25 mouse cellular contexts compared by ENCODE assay signal in the genomic region with DNA sequence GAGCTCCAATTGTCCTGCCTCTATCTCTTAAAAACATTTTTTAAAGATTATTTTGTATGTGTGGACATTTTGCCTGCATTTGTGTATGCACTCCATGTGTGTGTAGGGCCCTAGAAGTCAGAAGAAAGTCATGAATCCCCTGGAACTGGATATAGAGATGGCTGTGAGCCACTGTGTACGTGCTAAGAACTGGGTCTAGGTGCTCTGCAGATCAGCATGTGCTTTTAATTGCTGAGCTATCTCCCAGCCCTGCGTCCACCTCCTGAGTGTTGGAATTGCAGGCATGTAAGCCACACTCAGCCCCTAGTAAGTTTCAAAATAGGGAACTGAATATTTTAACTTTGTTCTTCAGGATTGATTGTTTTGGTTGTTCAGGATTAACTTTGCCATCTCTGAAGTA.
"Had no signal": no experiment of that assay in that cellular context is flagged by ENCODE, and none has a peak within 500 bp of the region (broad histone marks: within the 10 kb centered on the region; RNA-seq: fewer than 3 reads in every experiment).

No protein-coding gene starts in this region.

- H3K9ac ChIP-seq: hindbrain, embryonic 12.5 days; hindbrain, embryonic 14.5 days; intestine, embryonic 15.5 days; limb, embryonic 12.5 days; liver, embryonic 13.5 days; liver, embryonic 15.5 days; liver, postnatal 0 days had no signal

- H3K27me3 ChIP-seq: hindbrain, embryonic 12.5 days; intestine, embryonic 15.5 days; limb, embryonic 12.5 days; liver, embryonic 13.5 days; liver, embryonic 15.5 days had no signal

- H3K9me3 ChIP-seq: hindbrain, embryonic 10.5 days; hindbrain, embryonic 12.5 days; intestine, embryonic 15.5 days; limb, embryonic 10.5 days; limb, embryonic 12.5 days; liver, embryonic 13.5 days; liver, embryonic 15.5 days had no signal

- H3K4me2 ChIP-seq: heart, embryonic 11.5 days; hindbrain, embryonic 12.5 days; hindbrain, embryonic 14.5 days; intestine, embryonic 15.5 days; limb, embryonic 12.5 days; liver, embryonic 11.5 days; liver, embryonic 13.5 days; liver, embryonic 15.5 days had no signal

- ATAC-seq: hindbrain, embryonic 16.5 days; inflammation-experienced regulatory T-cells, adult 6 months; intestine, embryonic 15.5 days; intestine, postnatal 0 days; liver, postnatal 0 days had no signal

- H3K36me3 ChIP-seq: intestine, embryonic 15.5 days had no signal

- H3K4me1 ChIP-seq: hindbrain, embryonic 10.5 days; hindbrain, embryonic 12.5 days; intestine, embryonic 15.5 days; limb, embryonic 10.5 days; limb, embryonic 12.5 days; liver, embryonic 13.5 days; liver, embryonic 15.5 days had no signal

- H3K27ac ChIP-seq: gastrocnemius, adult 2 months; hindbrain, embryonic 10.5 days; hindbrain, embryonic 12.5 days; hindbrain, embryonic 14.5 days; intestine, embryonic 15.5 days; left cerebral cortex, adult 2 months; limb, embryonic 10.5 days; limb, embryonic 12.5 days; liver, embryonic 13.5 days; liver, embryonic 15.5 days had no signal

- DNase-seq: gastrocnemius, adult 2 months; gastrocnemius, postnatal 10 days; gastrocnemius, postnatal 25 days; kidney, adult 18-20 months; kidney, adult 8-10 months; kidney, postnatal 10 days; kidney, postnatal 25 days; kidney, postnatal 4 days; layer of hippocampus, adult 9-11 months; liver; liver, embryonic 13.5 days; liver, postnatal 0 days had no signal

- H3K4me3 ChIP-seq: gastrocnemius, adult 2 months; hindbrain, embryonic 10.5 days; hindbrain, embryonic 12.5 days; intestine, embryonic 15.5 days; left cerebral cortex, adult 2 months; limb, embryonic 10.5 days; limb, embryonic 12.5 days; liver, embryonic 13.5 days; liver, embryonic 15.5 days had no signal
